Mouse (Mus musculus): Measurements from ENCODE around the gene Ifit1bl1. TPM values are rescaled to one million over a fixed set of nuclear protein-coding genes. Genes with fewer than 3 reads are reported as not detected.
A peak's percentile ranks its signal among the peaks of the same experiment; 100 is the strongest.
"Not testable (repeated sequence)": the region's sequence is repeated elsewhere in the genome, so short reads cannot be mapped to it uniquely, and the experiment has no call there.

Gene Ifit1bl1
- polyA plus RNA-seq, 1 experiment from 2014 or later: 0.72 TPM

- 80% methylated on average over 5 of the region's 11 CpGs for WGBS
- H3K9ac ChIP-seq; ATAC-seq (ENCODE audit: insufficient number of reproducible peaks, low FRiP score, low TSS enrichment, low read depth); H3K9me3 ChIP-seq; H3K4me3 ChIP-seq; H3K4me2 ChIP-seq; H3K27ac ChIP-seq; H3K4me1 ChIP-seq; H3K27me3 ChIP-seq; H3K36me3 ChIP-seq: not testable (repeated sequence)
Measured at GRCm38 (mm10) chr19:34612243-34613001, 10.7 kb upstream of the Ifit1bl1 start.

- H3K27me3 ChIP-seq; H3K4me2 ChIP-seq; H3K9me3 ChIP-seq; H3K4me1 ChIP-seq; H3K9ac ChIP-seq; H3K4me3 ChIP-seq; H3K27ac ChIP-seq; ATAC-seq (ENCODE audit: insufficient number of reproducible peaks, low FRiP score, low TSS enrichment, low read depth); H3K36me3 ChIP-seq: not testable (repeated sequence)
- 72% methylated on average over 3 of the region's 3 CpGs for WGBS
Measured at GRCm38 (mm10) chr19:34610118-34610517, 8.4 kb upstream of the Ifit1bl1 start.

GRCm38 (mm10) chr19:34607237-34608051 lies 5.7 kb upstream of the Ifit1bl1 start, which contains the start of gene Ifit3b:
TSS of gene Ifit3b (plus strand) at chr19:34607970.
- not testable (repeated sequence) for H3K4me3 ChIP-seq, H3K36me3 ChIP-seq, H3K9ac ChIP-seq, H3K4me1 ChIP-seq, H3K27me3 ChIP-seq, H3K27ac ChIP-seq, H3K9me3 ChIP-seq, H3K4me2 ChIP-seq
- 0 out of 2 replicates have a peak, but pooled peaks have one; percentile 30 for ATAC-seq (ENCODE audit: insufficient number of reproducible peaks, low FRiP score, low TSS enrichment, low read depth)
- WGBS: 33% methylated on average over 4 of the region's 4 CpGs

GRCm38 (mm10) chr19:34605472-34605871 lies 3.7 kb upstream of the Ifit1bl1 start:
- ATAC-seq (ENCODE audit: insufficient number of reproducible peaks, low FRiP score, low TSS enrichment, low read depth): no peak
- WGBS: 89% methylated on average over 3 of the region's 3 CpGs
- Histone ChIP-seq H3K4me1 (no peaks in the 10 kb centered on the region), H3K27me3 (no peaks in the 10 kb centered on the region), H3K9ac (no peak overlapping the region), H3K4me2 (no peak overlapping the region), H3K9me3 (no peaks in the 10 kb centered on the region), H3K27ac (no peak overlapping the region), H3K36me3 (no peaks in the 10 kb centered on the region), H3K4me3 (no peak overlapping the region)

- H3K4me1 ChIP-seq; H3K4me3 ChIP-seq; H3K9me3 ChIP-seq; H3K27ac ChIP-seq; H3K4me2 ChIP-seq; H3K9ac ChIP-seq; H3K36me3 ChIP-seq; H3K27me3 ChIP-seq; ATAC-seq (ENCODE audit: insufficient number of reproducible peaks, low FRiP score, low TSS enrichment, low read depth): not testable (repeated sequence)
Measured at GRCm38 (mm10) chr19:34599250-34599649, 2.5 kb downstream of the Ifit1bl1 start.

GRCm38 (mm10) chr19:34598341-34598740 lies 3.4 kb downstream of the Ifit1bl1 start:
- WGBS: 67% methylated on average over 2 of the region's 2 CpGs
- no peak for ATAC-seq (ENCODE audit: insufficient number of reproducible peaks, low FRiP score, low TSS enrichment, low read depth)
- no peaks in the 10 kb centered on the region for H3K27me3 ChIP-seq

GRCm38 (mm10) chr19:34596811-34597210 lies 4.9 kb downstream of the Ifit1bl1 start:
- no peak overlapping the region for H3K9ac ChIP-seq
- H3K27me3 ChIP-seq: no peaks in the 10 kb centered on the region
- H3K27ac ChIP-seq: no peak overlapping the region
- no peaks in the 10 kb centered on the region for H3K9me3 ChIP-seq
- ATAC-seq (ENCODE audit: insufficient number of reproducible peaks, low FRiP score, low TSS enrichment, low read depth): no peak
- H3K4me1 ChIP-seq: peaks cover 4% of the 10 kb centered on the region
- no peak overlapping the region for H3K4me2 ChIP-seq
- no peak overlapping the region for H3K4me3 ChIP-seq
- H3K36me3 ChIP-seq: no peaks in the 10 kb centered on the region

More at GRCm38 (mm10) chr19:34598341-34598740, 3.4 kb downstream of the Ifit1bl1 start:
- Histone ChIP-seq H3K9ac (no peak overlapping the region), H3K27ac (no peak overlapping the region), H3K4me2 (no peak overlapping the region), H3K4me1 (peaks cover 4% of the 10 kb centered on the region), H3K36me3 (no peaks in the 10 kb centered on the region), H3K4me3 (no peak overlapping the region), H3K9me3 (no peaks in the 10 kb centered on the region)

GRCm38 (mm10) chr19:34594523-34594922 lies 7.2 kb downstream of the Ifit1bl1 start:
- 81% methylated on average over 3 of the region's 3 CpGs for WGBS
- not testable (repeated sequence) for ATAC-seq (ENCODE audit: insufficient number of reproducible peaks, low FRiP score, low TSS enrichment, low read depth); H3K9me3 ChIP-seq; H3K4me2 ChIP-seq; H3K36me3 ChIP-seq; H3K4me1 ChIP-seq; H3K9ac ChIP-seq; H3K27ac ChIP-seq; H3K27me3 ChIP-seq; H3K4me3 ChIP-seq

- H3K9ac ChIP-seq: no peak overlapping the region
- no peak overlapping the region for H3K4me3 ChIP-seq
- 85% methylated on average over 2 of the region's 2 CpGs for WGBS
- H3K27me3 ChIP-seq: no peaks in the 10 kb centered on the region
- H3K27ac ChIP-seq: no peak overlapping the region
- H3K4me2 ChIP-seq: no peak overlapping the region
- H3K9me3 ChIP-seq: no peaks in the 10 kb centered on the region
- H3K36me3 ChIP-seq: no peaks in the 10 kb centered on the region
- no peak for ATAC-seq (ENCODE audit: insufficient number of reproducible peaks, low FRiP score, low TSS enrichment, low read depth)
- H3K4me1 ChIP-seq: peaks cover 2% of the 10 kb centered on the region
Measured at GRCm38 (mm10) chr19:34593456-34593855, 8.3 kb downstream of the Ifit1bl1 start.

GRCm38 (mm10) chr19:34588959-34589358 lies 12.8 kb downstream of the Ifit1bl1 start:
- Histone ChIP-seq H3K27me3 (no peaks in the 10 kb centered on the region), H3K27ac (no peak overlapping the region), H3K9me3 (no peaks in the 10 kb centered on the region), H3K36me3 (no peaks in the 10 kb centered on the region), H3K9ac (no peak overlapping the region), H3K4me1 (no peaks in the 10 kb centered on the region), H3K4me3 (no peak overlapping the region), H3K4me2 (no peak overlapping the region)
- ATAC-seq (ENCODE audit: insufficient number of reproducible peaks, low FRiP score, low TSS enrichment, low read depth): no peak

GRCm38 (mm10) chr19:34587898-34588692 lies 13.7 kb downstream of the Ifit1bl1 start:
- not testable (repeated sequence) for H3K9me3 ChIP-seq; H3K4me3 ChIP-seq; H3K4me2 ChIP-seq; ATAC-seq (ENCODE audit: insufficient number of reproducible peaks, low FRiP score, low TSS enrichment, low read depth); H3K27me3 ChIP-seq; H3K9ac ChIP-seq; H3K36me3 ChIP-seq; H3K27ac ChIP-seq; H3K4me1 ChIP-seq
- 79% methylated on average over 7 of the region's 12 CpGs for WGBS
